Mouse (Mus musculus) hindbrain, embryonic 10.5 days (tissue): Measurements from ENCODE around the gene Pcdh10. TPM values are rescaled to one million over a fixed set of nuclear protein-coding genes. Genes with fewer than 3 reads are reported as not detected.

Source experiments
- DNase-seq: peaks from one replicate; pipeline ENCODE4 v3.0.0-alpha.2; 2017; ENCODE audit warnings: low spot score
- H3K27ac ChIP-seq: fragments of 300-500 bp; sonication (generic); 2 replicates; pipeline ENCODE4 v1.5.1; 2016; ENCODE audit warnings: mild to moderate bottlenecking, moderate library complexity
- H3K27me3 ChIP-seq: fragments of 300-500 bp; sonication (generic); 2 replicates; pipeline ENCODE4 v1.6.1; 2016; ENCODE audit warnings: mild to moderate bottlenecking; ENCODE audit not compliant: poor library complexity, insufficient read depth, severe bottlenecking
- H3K36me3 ChIP-seq: fragments of 300-500 bp; sonication (generic); 2 replicates; pipeline ENCODE4 v1.6.1; 2016; ENCODE audit warnings: mild to moderate bottlenecking, moderate library complexity
- H3K4me1 ChIP-seq: fragments of 300-500 bp; sonication (generic); replicated peaks from 2 replicates; pipeline ENCODE4 v1.6.1; 2016; ENCODE audit warnings: mild to moderate bottlenecking
- H3K4me3 ChIP-seq: fragments of 300-500 bp; sonication (generic); 2 replicates; pipeline ENCODE4 v1.5.1; 2016; ENCODE audit warnings: mild to moderate bottlenecking, moderate library complexity
- H3K9me3 ChIP-seq: fragments of 300-500 bp; sonication (generic); 2 replicates; pipeline ENCODE4 v1.6.1; 2016; ENCODE audit warnings: mild to moderate bottlenecking, moderate library complexity
- WGBS: fragments of 180-500 bp; shearing (Covaris S2); methylation state at CpG from one replicate; pipeline ENCODE4 v1.1.7; 2016; 5-methylcytosine and 5-hydroxymethylcytosine counted together
- polyA plus RNA-seq: library from polyadenylated mRNA; unstranded; fragments of >200 nt; fragmentation: Nextera tagmentation; extraction: Ambion mirVana; gene quantifications from 2 replicates; pipeline ENCODE4 v1.2.1, GENCODE M21; 2016

Pcdh10 gene
- polyA plus RNA-seq, 1 experiment from 2014 or later = 1.8 TPM

DNA sequence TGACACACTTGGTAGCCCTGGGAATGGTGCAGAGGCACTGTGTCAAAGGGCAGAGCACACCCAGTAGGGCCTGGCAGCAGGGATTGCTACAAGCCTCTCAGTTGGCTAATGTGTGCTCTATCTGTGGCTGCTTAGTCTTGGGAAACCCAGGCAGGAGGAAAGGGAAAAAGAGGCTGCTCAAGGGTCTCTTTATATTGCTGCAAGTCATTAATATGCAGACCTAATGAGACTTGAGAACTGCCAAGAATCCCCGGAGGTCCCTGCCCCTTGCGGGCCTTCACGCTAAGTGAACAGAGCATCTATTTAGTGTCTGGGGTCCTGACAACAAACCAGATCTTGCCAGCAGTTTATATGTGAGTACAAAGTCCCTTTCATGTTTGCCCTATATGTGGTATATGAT is 6.8 kb downstream of the Pcdh10 start:
- Histone ChIP-seq H3K27me3 (peaks cover 29% of the 10 kb centered on the region), H3K27ac (no peak overlapping the region), H3K4me1 (peaks cover 24% of the 10 kb centered on the region), H3K9me3 (no peaks in the 10 kb centered on the region), H3K36me3 (no peaks in the 10 kb centered on the region), H3K4me3 (no peak overlapping the region)
- no peak for DNase-seq
- 36% methylated on average over 3 of the region's 3 CpGs for WGBS

- Histone ChIP-seq H3K36me3 (no peaks in the 10 kb centered on the region), H3K27me3 (peaks cover 25% of the 10 kb centered on the region), H3K27ac (no peak overlapping the region), H3K9me3 (no peaks in the 10 kb centered on the region), H3K4me3 (no peak overlapping the region), H3K4me1 (peaks cover 19% of the 10 kb centered on the region)
- WGBS = 60% methylated on average over 2 of the region's 2 CpGs
- no peak for DNase-seq
Measured at GRCm38 (mm10) chr3:45385451-45385850, 7.3 kb downstream of the Pcdh10 start.

- Histone ChIP-seq H3K4me1 (peaks cover 9% of the 10 kb centered on the region; the same call in 1 of the 2 replicates), H3K27me3 (peaks cover 14% of the 10 kb centered on the region), H3K27ac (no peak overlapping the region), H3K4me3 (no peak overlapping the region), H3K9me3 (no peaks in the 10 kb centered on the region), H3K36me3 (no peaks in the 10 kb centered on the region)
- DNase-seq = no peak
- WGBS = 72% methylated on average over 2 of the region's 2 CpGs
Measured at GRCm38 (mm10) chr3:45386512-45386911, 8.3 kb downstream of the Pcdh10 start.

DNA sequence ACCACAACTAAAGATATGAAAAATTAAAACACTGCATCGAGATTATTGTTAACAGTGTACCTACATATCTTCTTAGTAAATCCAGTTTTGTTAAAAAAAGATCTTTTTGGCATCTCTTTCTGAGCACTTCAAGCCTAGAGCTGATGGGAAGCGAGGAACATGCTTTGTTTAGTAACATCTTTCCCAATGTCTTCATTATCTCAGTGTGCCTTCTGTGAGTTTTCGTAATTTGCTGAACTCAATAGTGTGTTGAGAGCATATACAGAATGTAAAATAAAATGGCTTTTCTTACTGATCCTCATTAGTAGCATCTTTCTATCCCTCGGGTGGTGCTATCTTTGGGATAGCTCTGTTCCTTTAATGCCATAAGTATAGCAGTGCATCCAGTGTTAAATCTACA is 18.9 kb downstream of the Pcdh10 start:
- no peak overlapping the region for H3K27ac ChIP-seq
- H3K27me3 ChIP-seq = no peaks in the 10 kb centered on the region
- no peaks in the 10 kb centered on the region for H3K4me1 ChIP-seq
- no peaks in the 10 kb centered on the region for H3K36me3 ChIP-seq
- H3K9me3 ChIP-seq = no peaks in the 10 kb centered on the region
- WGBS = 87% methylated on average over 4 of the region's 4 CpGs
- DNase-seq = no peak
- no peak overlapping the region for H3K4me3 ChIP-seq

DNA sequence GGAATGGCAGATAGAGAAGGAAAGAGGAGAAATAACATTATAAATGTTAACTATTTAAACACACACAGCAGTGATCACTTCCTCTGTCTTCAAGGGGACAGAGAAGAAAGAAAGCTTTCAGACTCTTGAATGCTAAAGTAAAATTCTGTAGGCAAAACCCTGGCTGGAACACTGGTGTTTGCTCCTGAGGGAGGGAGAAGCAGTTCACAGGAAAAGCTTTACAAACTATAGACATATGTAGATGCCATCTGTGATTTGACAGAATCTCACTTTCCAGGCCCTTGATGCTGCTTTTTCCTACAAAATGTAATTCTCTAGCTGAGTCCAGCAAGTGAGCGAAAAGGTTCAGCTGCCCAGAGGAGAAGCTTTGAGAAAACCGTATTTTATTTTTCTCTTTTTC is 25.0 kb downstream of the Pcdh10 start:
- no peak for DNase-seq
- Histone ChIP-seq H3K9me3 (no peaks in the 10 kb centered on the region), H3K4me1 (no peaks in the 10 kb centered on the region), H3K4me3 (no peak overlapping the region), H3K36me3 (no peaks in the 10 kb centered on the region), H3K27me3 (no peaks in the 10 kb centered on the region), H3K27ac (no peak overlapping the region)
- WGBS = 90% methylated on average over 2 of the region's 2 CpGs

DNA sequence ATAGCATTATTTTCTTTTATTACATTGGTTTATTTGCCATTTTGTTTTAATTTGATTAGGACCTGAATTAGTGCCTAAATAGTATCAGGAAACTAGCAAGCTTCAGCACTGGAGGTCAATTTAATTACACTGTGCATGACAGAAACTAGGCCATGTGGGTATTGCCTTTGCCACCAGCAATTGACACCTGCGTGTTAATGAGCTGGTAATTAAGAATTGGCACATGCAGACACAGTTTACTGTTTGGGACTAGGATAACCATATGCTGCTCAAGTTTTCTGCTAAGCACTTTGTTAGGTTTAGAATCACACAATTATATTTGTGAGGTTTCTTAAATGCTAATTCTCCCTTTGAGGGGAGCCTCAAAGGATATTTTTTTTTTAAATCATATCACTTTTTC is 53.5 kb downstream of the Pcdh10 start:
- WGBS = 75% methylated on average over 1 of the region's 1 CpGs

GRCm38 (mm10) chr3:45432172-45432765 is 54.1 kb downstream of the Pcdh10 start:
- DNase-seq = no peak
- no peaks in the 10 kb centered on the region for H3K4me1 ChIP-seq
- 63% methylated on average over 11 of the region's 11 CpGs for WGBS
- no peaks in the 10 kb centered on the region for H3K9me3 ChIP-seq
- H3K36me3 ChIP-seq = no peaks in the 10 kb centered on the region
- H3K27ac ChIP-seq = no peak overlapping the region
- H3K27me3 ChIP-seq = no peaks in the 10 kb centered on the region
- H3K4me3 ChIP-seq = no peak overlapping the region

More for the DNA sequence above, 53.5 kb downstream of the Pcdh10 start:
- no peaks in the 10 kb centered on the region for H3K27me3 ChIP-seq
- H3K36me3 ChIP-seq = no peaks in the 10 kb centered on the region
- H3K27ac ChIP-seq = no peak overlapping the region
- no peaks in the 10 kb centered on the region for H3K4me1 ChIP-seq
- no peak overlapping the region for H3K4me3 ChIP-seq
- no peak for DNase-seq
- no peaks in the 10 kb centered on the region for H3K9me3 ChIP-seq
